Mouse (Mus musculus) testis, adult 2 months (tissue): ENCODE measurements around the gene Mmp21.

Experiments
- CTCF ChIP-seq: fragments of 200-500 bp; IDR thresholded peaks from 2 replicates; pipeline ENCODE4 v1.5.1; 2012; ENCODE audit warnings: low read depth, mild to moderate bottlenecking, inconsistent platforms, low read length, moderate library complexity; ENCODE audit not compliant: control insufficient read depth, insufficient read depth, insufficient replicate concordance
- POLR2A ChIP-seq: fragments of 200-500 bp; IDR thresholded peaks from 2 replicates; pipeline ENCODE4 v1.6.1; 2012; ENCODE audit warnings: low read depth, mild to moderate bottlenecking, inconsistent platforms, low read length, moderate library complexity; ENCODE audit not compliant: control insufficient read depth

GRCm38 (mm10) chr7:133698021-133698709 is 18.3 kb upstream of the Mmp21 start:
- TF ChIP-seq CTCF = no peak
- no peak for TF ChIP-seq POLR2A
